Mouse (Mus musculus) bone marrow macrophage, adult 2 months (primary cell): ENCODE data around the gene Zkscan16. TPM values are rescaled to one million over a fixed set of nuclear protein-coding genes. Genes with fewer than 3 reads are reported as not detected.

Experiments
- H3K27ac ChIP-seq: 2 replicates; pipeline ENCODE4 v1.5.1; 2012; ENCODE audit warnings: low read depth, low read length; ENCODE audit not compliant: insufficient read depth
- H3K4me1 ChIP-seq: 2 replicates; pipeline ENCODE4 v1.6.1; 2012; ENCODE audit warnings: low read length; ENCODE audit not compliant: control insufficient read depth, insufficient read depth
- H3K4me3 ChIP-seq: 2 replicates; pipeline ENCODE4 v1.5.1; 2012; ENCODE audit warnings: mild to moderate bottlenecking, low read length, moderate library complexity; ENCODE audit not compliant: insufficient read depth
- CTCF ChIP-seq: IDR thresholded peaks from 2 replicates; pipeline ENCODE4 v1.5.1; 2012; ENCODE audit warnings: low read depth, mild to moderate bottlenecking, low read length, moderate library complexity
- POLR2A ChIP-seq: IDR thresholded peaks from 2 replicates; pipeline ENCODE4 v1.6.1; 2012; ENCODE audit warnings: mild to moderate bottlenecking, low read depth, low read length, borderline replicate concordance
- polyA plus RNA-seq: library from polyadenylated mRNA; stranded (reverse); fragments of >200 nt; gene quantifications from 2 replicates; pipeline ENCODE4 v1.2.4, GENCODE M21; 2012; ENCODE audit not compliant: missing spikeins, insufficient read depth, insufficient read length

The Zkscan16 gene
- polyA plus RNA-seq: not detected in 2 replicates

DNA sequence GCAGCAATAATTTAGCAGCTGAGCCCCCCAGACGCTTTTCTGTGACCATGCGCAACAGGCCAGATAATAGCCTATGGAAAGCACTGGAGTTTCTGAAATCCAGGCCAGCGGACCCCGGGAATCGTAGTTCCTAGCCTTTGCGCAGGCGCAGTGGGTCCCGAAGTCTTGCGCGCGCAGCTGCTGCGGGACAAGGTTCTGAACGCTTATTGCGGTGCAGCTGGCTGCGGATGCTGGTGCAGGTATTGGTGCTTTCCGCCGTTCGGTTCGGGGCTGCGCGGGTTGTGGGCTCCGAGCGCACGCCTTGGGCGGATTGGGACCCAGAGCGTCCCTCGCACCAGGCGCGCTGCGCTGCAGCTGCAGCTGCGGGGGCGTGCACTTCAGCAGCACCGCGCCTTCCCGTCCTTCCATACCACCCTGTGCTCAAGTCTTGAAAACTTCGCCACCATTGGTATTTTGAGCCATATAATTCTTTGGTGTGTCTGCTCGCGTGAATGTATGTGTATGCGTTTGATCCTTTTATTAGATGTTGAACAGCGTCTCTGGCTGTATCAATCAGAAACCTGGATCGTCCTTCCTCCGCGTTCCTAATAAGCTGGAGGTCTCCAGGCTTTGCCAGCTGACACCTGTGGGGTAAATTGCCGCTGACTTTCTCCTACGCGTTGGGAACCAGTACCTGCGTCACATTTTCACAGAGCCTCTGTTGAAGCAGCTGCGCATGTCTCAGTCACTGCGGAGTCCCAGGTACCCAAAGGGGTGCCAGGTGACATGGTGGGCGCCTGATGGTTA lies at the start of gene Zkscan16:
Zkscan16 (plus strand) TSS at position 209 of the 786 bp plus-strand sequence.
- Histone ChIP-seq H3K4me1 (0 out of 2 replicates have a peak, but pooled peaks cover 2% of the 10 kb centered on the region), H3K4me3 (peak within 1 kb of the TSS; percentile 76), H3K27ac (no peak within 1 kb of the TSS)
- no peak for TF ChIP-seq POLR2A

DNA sequence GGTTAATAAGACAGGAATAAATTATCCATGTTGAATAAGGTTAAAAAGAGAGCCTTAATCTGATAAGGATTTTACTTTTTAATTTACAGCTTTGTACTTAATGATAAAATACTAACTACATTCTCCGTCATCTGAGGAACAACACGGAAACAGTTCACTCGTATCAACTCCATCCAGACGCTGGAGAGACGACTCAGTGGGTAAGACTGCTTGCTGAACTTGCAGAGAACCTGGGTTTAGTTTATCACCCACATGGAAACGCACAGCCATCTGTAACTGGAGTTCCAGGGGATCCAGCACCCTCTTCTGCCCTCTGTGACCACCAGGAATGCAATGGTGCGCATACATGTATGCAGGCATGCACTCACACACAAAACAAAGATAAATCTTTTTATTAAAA lies 49.0 kb upstream of the Zkscan16 start:
- Histone ChIP-seq H3K27ac (no peak overlapping the region), H3K4me3 (no peak overlapping the region), H3K4me1 (peaks cover 18% of the 10 kb centered on the region)
- no peak for TF ChIP-seq CTCF
- TF ChIP-seq POLR2A: no peak

- H3K27ac ChIP-seq: no peak overlapping the region
- no peak for TF ChIP-seq CTCF
- TF ChIP-seq POLR2A: no peak
- H3K4me3 ChIP-seq: no peak overlapping the region
- peaks cover 25% of the 10 kb centered on the region for H3K4me1 ChIP-seq
Measured at GRCm38 (mm10) chr4:58897436-58897835, 46.0 kb upstream of the Zkscan16 start.

- H3K4me1 ChIP-seq: peaks cover 28% of the 10 kb centered on the region
- no peak overlapping the region for H3K27ac ChIP-seq
- TF ChIP-seq CTCF (no peak), POLR2A (no peak)
- H3K4me3 ChIP-seq: no peak overlapping the region
Measured at GRCm38 (mm10) chr4:58898318-58898717, 45.1 kb upstream of the Zkscan16 start.

DNA sequence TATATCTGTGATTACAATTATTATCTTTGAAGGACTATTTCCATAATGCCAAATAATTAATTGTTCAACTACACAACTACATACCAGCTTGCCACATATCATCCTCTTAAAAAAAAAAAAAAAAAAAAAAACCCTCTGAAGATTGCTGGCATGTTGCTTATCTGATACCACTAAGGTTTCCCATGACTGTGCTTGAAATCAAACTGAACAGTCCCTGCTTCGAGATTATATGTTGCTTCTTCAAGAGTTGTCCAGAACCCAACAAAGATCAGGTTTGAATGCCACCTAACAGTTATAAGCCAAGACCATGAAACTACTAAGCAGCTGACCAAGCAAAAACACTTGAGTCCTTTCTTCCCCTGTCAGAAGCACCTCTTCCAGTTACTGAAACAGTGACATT lies 36.0 kb upstream of the Zkscan16 start:
- Histone ChIP-seq H3K4me1 (peaks cover 26% of the 10 kb centered on the region), H3K4me3 (no peak overlapping the region), H3K27ac (no peak overlapping the region)
- TF ChIP-seq CTCF: no peak
- no peak for TF ChIP-seq POLR2A

DNA sequence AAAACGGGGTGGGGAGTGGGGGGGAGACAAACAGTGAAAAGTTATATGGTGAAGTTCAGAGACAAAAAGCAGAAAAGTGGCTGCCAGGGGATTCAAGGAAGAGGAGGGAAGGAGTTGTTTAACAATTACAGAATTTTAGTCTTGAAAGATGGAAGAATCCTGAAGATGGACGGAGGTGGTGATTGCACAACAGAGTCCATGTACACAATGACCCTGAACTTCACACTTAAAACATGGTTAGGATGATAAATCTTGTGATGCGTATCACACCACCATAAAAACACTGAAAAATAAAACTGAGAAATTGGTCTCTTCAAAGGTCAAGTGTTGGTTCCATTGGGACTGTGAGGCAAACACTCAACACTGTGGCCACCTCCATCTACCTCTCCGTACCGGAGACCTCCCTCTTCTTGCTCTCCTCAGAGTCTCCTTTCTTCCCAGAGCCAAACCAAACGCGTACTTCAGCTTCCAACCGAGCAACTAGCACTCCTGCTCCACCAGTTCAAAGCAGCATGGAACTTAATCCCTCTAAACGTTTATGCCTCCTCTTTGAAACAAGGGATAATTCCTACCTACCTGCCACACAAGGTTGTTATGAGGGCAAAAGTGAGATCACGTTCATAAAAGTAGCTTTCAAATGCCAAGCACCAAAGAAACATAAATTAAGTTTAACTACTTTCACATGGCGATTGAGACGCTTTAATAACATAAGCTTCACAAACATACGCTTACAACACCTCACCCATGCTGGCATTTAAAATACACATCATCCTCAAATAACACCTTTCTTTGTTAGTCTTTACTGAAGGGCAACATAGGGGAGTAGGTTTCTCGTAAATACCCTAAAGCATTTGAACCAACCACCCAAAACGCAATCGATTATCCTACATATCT lies 33.0 kb upstream of the Zkscan16 start:
- TF ChIP-seq POLR2A (no peak), CTCF (no peak)
- Histone ChIP-seq H3K4me3 (peak overlapping the region; percentile 87), H3K4me1 (peaks cover 28% of the 10 kb centered on the region), H3K27ac (no peak overlapping the region)

GRCm38 (mm10) chr4:58911069-58911830 lies 32.2 kb upstream of the Zkscan16 start:
- H3K27ac ChIP-seq: peak overlapping the region; percentile 44
- TF ChIP-seq POLR2A (no peak), CTCF (no peak)
- H3K4me1 ChIP-seq: peaks cover 26% of the 10 kb centered on the region
- peak overlapping the region; percentile 87 for H3K4me3 ChIP-seq

DNA sequence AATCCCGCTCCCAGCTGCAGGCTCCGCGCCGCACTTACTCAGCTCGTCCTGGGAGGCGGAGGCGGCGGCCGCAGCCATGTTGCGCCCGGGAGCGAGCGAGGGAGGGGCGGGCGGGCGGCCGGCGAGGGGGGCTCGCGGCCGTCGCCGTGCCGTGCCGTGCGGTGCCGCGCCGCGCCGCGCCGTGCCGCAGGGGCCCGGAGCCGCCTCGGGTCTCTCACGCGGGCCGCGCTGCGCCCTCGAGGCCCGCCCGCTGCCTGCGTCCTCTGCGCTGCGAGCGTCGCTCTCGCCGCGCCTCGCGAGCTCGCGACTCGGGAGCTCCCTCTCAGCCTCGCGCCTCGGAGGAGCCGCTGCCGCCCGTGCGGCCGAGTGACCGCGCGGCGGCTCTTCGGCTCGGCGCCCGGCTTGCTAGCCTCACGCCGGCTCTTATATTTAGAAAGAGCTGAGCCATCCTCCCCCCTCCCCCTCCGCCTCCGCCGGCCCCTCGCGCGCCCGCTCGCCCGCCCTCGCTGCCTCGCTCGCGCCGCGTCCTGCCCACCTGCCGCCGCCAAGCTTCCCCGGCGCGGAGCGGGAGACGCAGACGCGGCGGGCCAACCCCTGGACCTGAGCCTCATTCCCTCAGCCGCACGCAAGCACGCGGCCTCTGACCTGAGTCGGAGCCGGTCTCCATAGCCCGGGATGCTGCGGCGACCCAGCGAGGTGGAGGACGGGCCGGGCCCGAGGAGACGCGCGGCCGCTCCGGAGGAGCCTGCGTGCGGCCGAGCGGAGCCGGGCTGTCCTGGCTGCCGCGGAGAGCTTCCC lies 31.4 kb upstream of the Zkscan16 start:
- Histone ChIP-seq H3K4me3 (peak overlapping the region; percentile 87), H3K27ac (peak overlapping the region; percentile 88), H3K4me1 (peaks cover 24% of the 10 kb centered on the region)
- TF ChIP-seq CTCF (no peak), POLR2A (no peak)
